Comparison of ENCODE assay signal across 10 mouse cellular contexts in the genomic region with DNA sequence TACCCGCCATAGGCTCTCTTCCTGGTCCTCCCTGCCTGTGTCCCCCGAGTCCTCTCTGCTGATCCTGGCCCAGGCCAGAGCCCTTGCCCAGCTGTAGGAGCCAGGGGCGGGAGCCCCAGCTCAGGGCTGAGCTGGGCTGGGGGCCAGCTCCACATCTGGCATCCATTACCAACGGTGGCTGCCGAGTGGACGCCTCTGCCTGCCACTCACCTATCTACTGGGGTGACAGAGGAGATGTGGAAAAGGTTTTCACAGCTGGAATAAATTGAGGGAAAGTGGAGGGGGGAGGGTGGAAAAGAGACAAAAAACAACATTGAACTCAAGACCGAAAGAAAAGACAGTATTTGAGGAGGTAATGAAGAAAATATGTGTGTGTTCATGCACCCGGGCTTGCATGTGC. TPM values are rescaled to one million over a fixed set of nuclear protein-coding genes. Genes with fewer than 3 reads are reported as not detected.
DNase-seq lines count a peak whose midpoint lies in the region; ATAC-seq and TF ChIP-seq lines count a peak whose summit lies in the region.
"Had no signal": no experiment of that assay in that cellular context is flagged by ENCODE, and none has a peak within 500 bp of the region (broad histone marks: within the 10 kb centered on the region; RNA-seq: fewer than 3 reads in every experiment).

No protein-coding gene starts in this region.

- H3K9ac ChIP-seq in hindbrain, embryonic 11.5 days (ENCODE audit: low read depth, low read length) = no peak overlapping the region
- H3K9ac ChIP-seq in hindbrain, embryonic 14.5 days = no peak overlapping the region
- H3K9ac ChIP-seq in embryonic facial prominence, embryonic 13.5 days = no peak overlapping the region
- no peak overlapping the region for H3K9ac ChIP-seq in limb, embryonic 11.5 days (ENCODE audit: low read length)

- DNase-seq in hindbrain, embryonic 11.5 days (ENCODE audit: low spot score) = peak; percentile 59
- no peak for DNase-seq in hindbrain, embryonic 14.5 days (ENCODE audit: low spot score)
- peak; percentile 87 for DNase-seq in limb, embryonic 11.5 days (ENCODE audit: low spot score)
- no peak for DNase-seq in cerebellum, adult 11-12 months
- no peak for DNase-seq in left cerebral cortex, adult 11 months (ENCODE audit: low spot score)
- DNase-seq in cerebellum, adult 2 months = no peak

- H3K9me3 ChIP-seq in hindbrain, embryonic 11.5 days (ENCODE audit: control insufficient read depth, low read length) = no peaks in the 10 kb centered on the region
- H3K9me3 ChIP-seq in hindbrain, embryonic 14.5 days (ENCODE audit: control insufficient read depth, low read length) = no peaks in the 10 kb centered on the region
- no peaks in the 10 kb centered on the region for H3K9me3 ChIP-seq in E14TG2a.4 (ENCODE audit: low read length)
- no peaks in the 10 kb centered on the region for H3K9me3 ChIP-seq in embryonic facial prominence, embryonic 13.5 days
- H3K9me3 ChIP-seq in limb, embryonic 11.5 days (ENCODE audit: control insufficient read depth, low read length) = no peaks in the 10 kb centered on the region

- H3K27ac ChIP-seq in hindbrain, embryonic 11.5 days (ENCODE audit: low read depth, low read length) = no peak overlapping the region
- no peak overlapping the region for H3K27ac ChIP-seq in hindbrain, embryonic 14.5 days
- peak overlapping the region; percentile 82 for H3K27ac ChIP-seq in embryonic facial prominence, embryonic 13.5 days
- H3K27ac ChIP-seq in limb, embryonic 11.5 days (replicated peaks; ENCODE audit: low read depth, low read length) = peak overlapping the region; percentile 81
- H3K27ac ChIP-seq in cerebellum, adult 2 months (ENCODE audit: insufficient read depth, low read length) = no peak overlapping the region

- H3K36me3 ChIP-seq in hindbrain, embryonic 11.5 days (ENCODE audit: control insufficient read depth, insufficient read depth, low read length) = no peaks in the 10 kb centered on the region
- no peaks in the 10 kb centered on the region for H3K36me3 ChIP-seq in hindbrain, embryonic 14.5 days (replicated peaks; ENCODE audit: control insufficient read depth, insufficient read depth)
- H3K36me3 ChIP-seq in E14TG2a.4 (ENCODE audit: insufficient read depth, low read length) = no peaks in the 10 kb centered on the region
- no peaks in the 10 kb centered on the region for H3K36me3 ChIP-seq in embryonic facial prominence, embryonic 13.5 days
- no peaks in the 10 kb centered on the region for H3K36me3 ChIP-seq in limb, embryonic 11.5 days (ENCODE audit: control insufficient read depth, insufficient read depth, low read length)

- H3K4me2 ChIP-seq in hindbrain, embryonic 11.5 days (replicated peaks; ENCODE audit: low read depth, low read length) = no peak overlapping the region
- H3K4me2 ChIP-seq in hindbrain, embryonic 14.5 days (replicated peaks) = no peak overlapping the region
- H3K4me2 ChIP-seq in embryonic facial prominence, embryonic 13.5 days = peak overlapping the region; percentile 26; the same call in 1 of the 2 replicates
- H3K4me2 ChIP-seq in limb, embryonic 11.5 days (ENCODE audit: low read depth, severe bottlenecking) = no peak overlapping the region

- TF ChIP-seq POLR2A in cerebellum, adult 2 months (IDR thresholded peaks at IDR 0.05; ENCODE audit: borderline replicate concordance, insufficient read depth, low read length) = no peak

- no peaks in the 10 kb centered on the region for H3K27me3 ChIP-seq in hindbrain, embryonic 11.5 days (ENCODE audit: control insufficient read depth, insufficient read depth, low read length)
- H3K27me3 ChIP-seq in hindbrain, embryonic 14.5 days (ENCODE audit: control insufficient read depth, insufficient read depth, low read length) = no peaks in the 10 kb centered on the region
- peaks cover 5% of the 10 kb centered on the region for H3K27me3 ChIP-seq in E14TG2a.4 (ENCODE audit: insufficient read depth, low read length)
- no peaks in the 10 kb centered on the region for H3K27me3 ChIP-seq in embryonic facial prominence, embryonic 13.5 days
- H3K27me3 ChIP-seq in limb, embryonic 11.5 days (ENCODE audit: control insufficient read depth, insufficient read depth, low read length) = no peaks in the 10 kb centered on the region; the same call in 1 of the 2 replicates
- H3K27me3 ChIP-seq in cerebellum, adult 2 months (ENCODE audit: control insufficient read depth, insufficient read depth, low read length) = no peaks in the 10 kb centered on the region

- no peak for ATAC-seq in hindbrain, embryonic 11.5 days (ENCODE audit: low FRiP score)
- no peak for ATAC-seq in hindbrain, embryonic 14.5 days (ENCODE audit: low FRiP score)
- peak; percentile 87 for ATAC-seq in embryonic facial prominence, embryonic 13.5 days (ENCODE audit: insufficient number of reproducible peaks, insufficient read depth, low FRiP score, low TSS enrichment, low read depth)
- ATAC-seq in limb, embryonic 11.5 days (ENCODE audit: insufficient number of reproducible peaks, low FRiP score, low TSS enrichment, low read depth) = peak; percentile 82

- 54% methylated on average over 8 of the region's 8 CpGs for WGBS in hindbrain, embryonic 11.5 days
- 57% methylated on average over 8 of the region's 8 CpGs for WGBS in hindbrain, embryonic 14.5 days
- WGBS in embryonic facial prominence, embryonic 13.5 days = 18% methylated on average over 8 of the region's 8 CpGs
- WGBS in limb, embryonic 11.5 days = 8% methylated on average over 8 of the region's 8 CpGs
- WGBS in cerebellum, adult 2 months = 40% methylated on average over 8 of the region's 8 CpGs

- H3K4me1 ChIP-seq in hindbrain, embryonic 11.5 days (replicated peaks; ENCODE audit: control insufficient read depth, insufficient read depth, low read length) = peaks cover 8% of the 10 kb centered on the region
- peaks cover 8% of the 10 kb centered on the region for H3K4me1 ChIP-seq in hindbrain, embryonic 14.5 days (replicated peaks; ENCODE audit: control insufficient read depth, insufficient read depth, low read length)
- H3K4me1 ChIP-seq in E14TG2a.4 (replicated peaks; ENCODE audit: low read depth, low read length) = peaks cover 40% of the 10 kb centered on the region
- H3K4me1 ChIP-seq in embryonic facial prominence, embryonic 13.5 days = peaks cover 35% of the 10 kb centered on the region
- H3K4me1 ChIP-seq in limb, embryonic 11.5 days (ENCODE audit: control insufficient read depth, insufficient read depth, low read length) = peaks cover 30% of the 10 kb centered on the region
- no peaks in the 10 kb centered on the region for H3K4me1 ChIP-seq in cerebellum, adult 2 months (ENCODE audit: control insufficient read depth, insufficient read depth, low read length)

- TF ChIP-seq CTCF in E14TG2a.4 (conservative IDR thresholded peaks at IDR 0.05; ENCODE audit: low read length) = no peak
- TF ChIP-seq CTCF in cerebellum, adult 2 months (IDR thresholded peaks at IDR 0.05; ENCODE audit: borderline replicate concordance, insufficient read depth, low read depth, low read length) = no peak

- H3K4me3 ChIP-seq in hindbrain, embryonic 11.5 days (ENCODE audit: low read depth, low read length) = no peak overlapping the region
- H3K4me3 ChIP-seq in hindbrain, embryonic 14.5 days (replicated peaks; ENCODE audit: low read length) = no peak overlapping the region
- H3K4me3 ChIP-seq in E14TG2a.4 (replicated peaks; ENCODE audit: low read length) = peak overlapping the region; percentile 64
- no peak overlapping the region for H3K4me3 ChIP-seq in embryonic facial prominence, embryonic 13.5 days
- no peak overlapping the region for H3K4me3 ChIP-seq in limb, embryonic 11.5 days (ENCODE audit: low read depth, low read length)
- no peak overlapping the region for H3K4me3 ChIP-seq in cerebellum, adult 2 months (replicated peaks; ENCODE audit: insufficient read depth, low read depth, low read length)

RNA-seq across cellular contexts. Expression of a gene that starts 49.3 kb away (rescaled TPM):
- polyA plus RNA-seq in hindbrain, embryonic 11.5 days (2014; fragmentation: Nextera tagmentation; extraction: Ambion mirVana) = not detected in 2 replicates
- polyA plus RNA-seq in hindbrain, embryonic 14.5 days (2014; fragmentation: Nextera tagmentation; extraction: Ambion mirVana) = not detected in 2 replicates
- not detected in 2 replicates for polyA plus RNA-seq in embryonic facial prominence, embryonic 13.5 days (2015; fragmentation: Nextera tagmentation; extraction: Ambion mirVana)
- polyA plus RNA-seq in limb, embryonic 11.5 days (2014; fragmentation: Nextera tagmentation; extraction: Ambion mirVana) = not detected in 2 replicates
- polyA plus RNA-seq in cerebellum, adult 2 months (2012; rRNA removed) = not detected in 2 replicates
- polyA plus RNA-seq: intestine, embryonic 14.5 days; spleen, adult 2 months had no signal

Comparison
In these comparisons a context has a peak if more than half of its experiments do, and no peak if none do; other contexts are left out.
1. DNase-seq: peak in hindbrain, embryonic 11.5 days (single experiment) and limb, embryonic 11.5 days (single experiment); none in hindbrain, embryonic 14.5 days (single experiment), cerebellum, adult 11-12 months (single experiment), left cerebral cortex, adult 11 months (single experiment) and cerebellum, adult 2 months (0 of 2).
2. ATAC-seq: peak in embryonic facial prominence, embryonic 13.5 days (single experiment) and limb, embryonic 11.5 days (single experiment); none in hindbrain, embryonic 11.5 days (single experiment) and hindbrain, embryonic 14.5 days (single experiment).
3. H3K27ac ChIP-seq: peak in embryonic facial prominence, embryonic 13.5 days (single experiment) and limb, embryonic 11.5 days (single experiment); none in hindbrain, embryonic 11.5 days (single experiment), hindbrain, embryonic 14.5 days (single experiment) and cerebellum, adult 2 months (single experiment).